Mouse (Mus musculus) forebrain, embryonic 16.5 days (tissue): ENCODE measurements around the gene Mybpc2. TPM values are rescaled to one million over a fixed set of nuclear protein-coding genes. Genes with fewer than 3 reads are reported as not detected.
A peak's percentile ranks its signal among the peaks of the same experiment; 100 is the strongest.

ENCODE experiments used
- ATAC-seq: fragments of 200-750 bp; cut with Nextera tagmentation; 2 replicates; pipeline ENCODE4 v1.8.0; 2017; ENCODE audit warnings: mild to moderate bottlenecking, moderate library complexity
- H3K27ac ChIP-seq: fragments of 300-500 bp; sonication (generic); 2 replicates; pipeline ENCODE4 v1.5.1; 2014; ENCODE audit warnings: low read length, control low read depth
- H3K27me3 ChIP-seq: fragments of 300-500 bp; sonication (generic); replicated peaks from 2 replicates; pipeline ENCODE4 v1.6.1; 2014; ENCODE audit warnings: low read length; ENCODE audit not compliant: control insufficient read depth, insufficient read depth
- H3K36me3 ChIP-seq: fragments of 300-500 bp; sonication (generic); 2 replicates; pipeline ENCODE4 v1.6.1; 2014; ENCODE audit not compliant: control insufficient read depth, insufficient read depth
- H3K4me1 ChIP-seq: fragments of 300-500 bp; sonication (generic); replicated peaks from 2 replicates; pipeline ENCODE4 v1.6.1; 2014; ENCODE audit warnings: low read length; ENCODE audit not compliant: control insufficient read depth, insufficient read depth
- H3K4me2 ChIP-seq: fragments of 300-500 bp; sonication (generic); 2 replicates; pipeline ENCODE4 v1.6.1; 2014; ENCODE audit warnings: mild to moderate bottlenecking, low read length, control low read depth
- H3K4me3 ChIP-seq: fragments of 300-500 bp; sonication (generic); replicated peaks from 2 replicates; pipeline ENCODE4 v1.5.1; 2014; ENCODE audit warnings: mild to moderate bottlenecking, low read length, control low read depth
- H3K9ac ChIP-seq: fragments of 300-500 bp; sonication (generic); replicated peaks from 2 replicates; pipeline ENCODE4 v1.6.1; 2014; ENCODE audit warnings: low read depth, low read length, control low read depth
- H3K9me3 ChIP-seq: fragments of 300-500 bp; sonication (generic); 2 replicates; pipeline ENCODE4 v1.6.1; 2016; ENCODE audit warnings: low read length; ENCODE audit not compliant: control insufficient read depth
- WGBS: fragments of 180-500 bp; shearing (Covaris S2); extraction: QIAGEN DNeasy Blood & Tissue Kit; methylation state at CpG from one replicate; pipeline ENCODE4 v1.1.7; 2014; 5-methylcytosine and 5-hydroxymethylcytosine counted together
- polyA plus RNA-seq: library from polyadenylated mRNA; unstranded; fragments of >200 nt; fragmentation: Nextera tagmentation; extraction: Ambion mirVana; gene quantifications from 2 replicates; pipeline ENCODE4 v1.2.1, GENCODE M21; 2015

The Mybpc2 gene
- polyA plus RNA-seq, 1 experiment from 2014 or later: 0.05 TPM

- Histone ChIP-seq H3K4me1 (no peaks in the 10 kb centered on the region), H3K27me3 (0 out of 2 replicates have a peak, but pooled peaks cover 10% of the 10 kb centered on the region), H3K4me2 (no peak overlapping the region), H3K9ac (no peak overlapping the region), H3K27ac (no peak overlapping the region), H3K9me3 (no peaks in the 10 kb centered on the region), H3K4me3 (no peak overlapping the region), H3K36me3 (peaks cover under 1% of the 10 kb centered on the region; the same call in 1 of the 2 replicates)
- WGBS: 33% methylated on average over 5 of the region's 5 CpGs
- peak; percentile 75 for ATAC-seq
Observed at GRCm38 (mm10) chr7:44484841-44485571, 39.5 kb downstream of the Mybpc2 start.

- H3K4me3 ChIP-seq: no peak overlapping the region
- no peak overlapping the region for H3K9ac ChIP-seq
- H3K27ac ChIP-seq: no peak overlapping the region
- H3K9me3 ChIP-seq: no peaks in the 10 kb centered on the region
- ATAC-seq: no peak
- H3K4me1 ChIP-seq: no peaks in the 10 kb centered on the region
- WGBS: 91% methylated on average over 1 of the region's 1 CpGs
- H3K36me3 ChIP-seq: no peaks in the 10 kb centered on the region
- H3K4me2 ChIP-seq: no peak overlapping the region
- H3K27me3 ChIP-seq: 0 out of 2 replicates have a peak, but pooled peaks cover 12% of the 10 kb centered on the region
Observed at GRCm38 (mm10) chr7:44484109-44484508, 40.3 kb downstream of the Mybpc2 start.

- H3K4me2 ChIP-seq: no peak overlapping the region
- H3K9me3 ChIP-seq: no peaks in the 10 kb centered on the region
- no peak overlapping the region for H3K27ac ChIP-seq
- ATAC-seq: no peak
- peaks cover 12% of the 10 kb centered on the region; the same call in 1 of the 2 replicates for H3K27me3 ChIP-seq
- no peak overlapping the region for H3K9ac ChIP-seq
- no peak overlapping the region for H3K4me3 ChIP-seq
- H3K4me1 ChIP-seq: no peaks in the 10 kb centered on the region
- H3K36me3 ChIP-seq: no peaks in the 10 kb centered on the region
- WGBS: 85% methylated on average over 3 of the region's 3 CpGs
Observed at GRCm38 (mm10) chr7:44482836-44483435, 41.5 kb downstream of the Mybpc2 start.

- H3K9ac ChIP-seq: no peak overlapping the region
- H3K36me3 ChIP-seq: no peaks in the 10 kb centered on the region
- no peak for ATAC-seq
- H3K27ac ChIP-seq: no peak overlapping the region
- H3K4me1 ChIP-seq: peaks cover 20% of the 10 kb centered on the region
- no peaks in the 10 kb centered on the region for H3K9me3 ChIP-seq
- 32% methylated on average over 5 of the region's 5 CpGs for WGBS
- H3K4me2 ChIP-seq: no peak overlapping the region
- H3K27me3 ChIP-seq: peaks cover 6% of the 10 kb centered on the region; the same call in 1 of the 2 replicates
- no peak overlapping the region for H3K4me3 ChIP-seq
Observed at GRCm38 (mm10) chr7:44475046-44475614, 49.3 kb downstream of the Mybpc2 start.

GRCm38 (mm10) chr7:44474419-44474818, 50.0 kb downstream of the Mybpc2 start:
- H3K36me3 ChIP-seq: no peaks in the 10 kb centered on the region
- peak; percentile 75 for ATAC-seq
- no peak overlapping the region; the same call in 1 of the 2 replicates for H3K27ac ChIP-seq
- 4% methylated on average over 4 of the region's 4 CpGs for WGBS
- H3K9me3 ChIP-seq: no peaks in the 10 kb centered on the region
- no peak overlapping the region for H3K4me3 ChIP-seq
- H3K27me3 ChIP-seq: peaks cover 2% of the 10 kb centered on the region; the same call in 1 of the 2 replicates
- H3K4me1 ChIP-seq: peaks cover 23% of the 10 kb centered on the region
- no peak overlapping the region for H3K4me2 ChIP-seq
- peak overlapping the region; percentile 42 for H3K9ac ChIP-seq

- 57% methylated on average over 9 of the region's 9 CpGs for WGBS
- Histone ChIP-seq H3K9me3 (no peaks in the 10 kb centered on the region), H3K9ac (no peak overlapping the region), H3K4me2 (no peak overlapping the region), H3K36me3 (no peaks in the 10 kb centered on the region), H3K27ac (no peak overlapping the region), H3K4me1 (peaks cover 34% of the 10 kb centered on the region), H3K4me3 (no peak overlapping the region), H3K27me3 (peaks cover 2% of the 10 kb centered on the region; the same call in 1 of the 2 replicates)
- no peak for ATAC-seq
Observed at GRCm38 (mm10) chr7:44472961-44473646, 51.4 kb downstream of the Mybpc2 start.

GRCm38 (mm10) chr7:44472558-44472885, 51.9 kb downstream of the Mybpc2 start:
- no peaks in the 10 kb centered on the region for H3K9me3 ChIP-seq
- no peak overlapping the region for H3K9ac ChIP-seq
- WGBS: 27% methylated on average over 1 of the region's 1 CpGs
- no peak for ATAC-seq
- no peak overlapping the region for H3K4me2 ChIP-seq
- H3K27me3 ChIP-seq: no peaks in the 10 kb centered on the region
- no peaks in the 10 kb centered on the region for H3K36me3 ChIP-seq
- no peak overlapping the region for H3K27ac ChIP-seq
- peaks cover 36% of the 10 kb centered on the region for H3K4me1 ChIP-seq
- no peak overlapping the region for H3K4me3 ChIP-seq

- no peak overlapping the region for H3K9ac ChIP-seq
- no peak overlapping the region for H3K4me3 ChIP-seq
- H3K4me1 ChIP-seq: peaks cover 38% of the 10 kb centered on the region
- no peak overlapping the region for H3K4me2 ChIP-seq
- H3K36me3 ChIP-seq: no peaks in the 10 kb centered on the region
- no peaks in the 10 kb centered on the region for H3K9me3 ChIP-seq
- no peaks in the 10 kb centered on the region for H3K27me3 ChIP-seq
- ATAC-seq: no peak
- no peak overlapping the region for H3K27ac ChIP-seq
- WGBS: 44% methylated on average over 6 of the region's 6 CpGs
Observed at GRCm38 (mm10) chr7:44471880-44472557, 52.4 kb downstream of the Mybpc2 start.
